Mouse (Mus musculus) embryonic facial prominence, embryonic 15.5 days (tissue): Measurements from ENCODE around the gene Tshz2. TPM values are rescaled to one million over a fixed set of nuclear protein-coding genes. Genes with fewer than 3 reads are reported as not detected.

Experiments used
- ATAC-seq: fragments of 200-750 bp; cut with Nextera tagmentation; 2 replicates; pipeline ENCODE4 v1.8.0; 2017; ENCODE audit warnings: low read depth, moderate TSS enrichment; ENCODE audit not compliant: insufficient number of reproducible peaks, low FRiP score, low TSS enrichment
- H3K27ac ChIP-seq: fragments of 300-500 bp; sonication (generic); replicated peaks from 2 replicates; pipeline ENCODE4 v1.5.1; 2015; ENCODE audit warnings: mild to moderate bottlenecking, inconsistent platforms
- H3K27me3 ChIP-seq: fragments of 300-500 bp; sonication (generic); 2 replicates; pipeline ENCODE4 v1.6.1; 2015; ENCODE audit warnings: inconsistent platforms
- H3K36me3 ChIP-seq: fragments of 300-500 bp; sonication (generic); 2 replicates; pipeline ENCODE4 v1.6.1; 2015; ENCODE audit warnings: mild to moderate bottlenecking, inconsistent platforms
- H3K4me1 ChIP-seq: fragments of 300-500 bp; sonication (generic); 2 replicates; pipeline ENCODE4 v1.6.1; 2015; ENCODE audit warnings: inconsistent platforms
- H3K4me2 ChIP-seq: fragments of 300-500 bp; sonication (generic); replicated peaks from 2 replicates; pipeline ENCODE4 v1.6.1; 2015; ENCODE audit warnings: mild to moderate bottlenecking, inconsistent platforms
- H3K4me3 ChIP-seq: fragments of 300-500 bp; sonication (generic); replicated peaks from 2 replicates; pipeline ENCODE4 v1.5.1; 2015; ENCODE audit warnings: mild to moderate bottlenecking, inconsistent platforms
- H3K9ac ChIP-seq: fragments of 300-500 bp; sonication (generic); 2 replicates; pipeline ENCODE4 v1.6.1; 2015; ENCODE audit warnings: inconsistent platforms
- H3K9me3 ChIP-seq: fragments of 300-500 bp; sonication (generic); replicated peaks from 2 replicates; pipeline ENCODE4 v1.6.1; 2016; ENCODE audit warnings: inconsistent platforms
- WGBS: fragments of 180-500 bp; shearing (Covaris S2); methylation state at CpG from one replicate; pipeline ENCODE4 v1.1.7; 2015; 5-methylcytosine and 5-hydroxymethylcytosine counted together
- polyA plus RNA-seq: library from polyadenylated mRNA; unstranded; fragments of >200 nt; fragmentation: Nextera tagmentation; extraction: Ambion mirVana; gene quantifications from 2 replicates; pipeline ENCODE4 v1.2.1, GENCODE M21; 2015

Tshz2 gene
- polyA plus RNA-seq, 1 experiment from 2014 or later: 10.5 TPM

- no peak for ATAC-seq
- 64% methylated on average over 13 of the region's 13 CpGs for WGBS
These were observed 404.5 kb downstream of the Tshz2 start for GRCm38 (mm10) chr2:170037346-170037745.

GRCm38 (mm10) chr2:170039772-170040171 lies 407.0 kb downstream of the Tshz2 start:
- H3K4me3 ChIP-seq: no peak overlapping the region
- no peak overlapping the region; the same call in 1 of the 2 replicates for H3K27ac ChIP-seq
- WGBS: 62% methylated on average over 14 of the region's 14 CpGs
- H3K9me3 ChIP-seq: no peaks in the 10 kb centered on the region
- peaks cover 26% of the 10 kb centered on the region for H3K4me1 ChIP-seq
- ATAC-seq: no peak
- no peak overlapping the region for H3K9ac ChIP-seq
- no peak overlapping the region for H3K4me2 ChIP-seq
- no peaks in the 10 kb centered on the region for H3K27me3 ChIP-seq
- H3K36me3 ChIP-seq: no peaks in the 10 kb centered on the region

More at GRCm38 (mm10) chr2:170037346-170037745, 404.5 kb downstream of the Tshz2 start:
- H3K4me1 ChIP-seq: peaks cover 34% of the 10 kb centered on the region
- no peak overlapping the region for H3K9ac ChIP-seq
- no peaks in the 10 kb centered on the region for H3K36me3 ChIP-seq
- no peak overlapping the region for H3K4me2 ChIP-seq
- no peaks in the 10 kb centered on the region for H3K27me3 ChIP-seq
- H3K27ac ChIP-seq: no peak overlapping the region
- H3K9me3 ChIP-seq: no peaks in the 10 kb centered on the region
- no peak overlapping the region for H3K4me3 ChIP-seq

GRCm38 (mm10) chr2:170041101-170041500 lies 408.3 kb downstream of the Tshz2 start:
- Histone ChIP-seq H3K36me3 (no peaks in the 10 kb centered on the region), H3K27ac (no peak overlapping the region), H3K4me1 (peaks cover 26% of the 10 kb centered on the region), H3K9ac (no peak overlapping the region), H3K4me3 (no peak overlapping the region), H3K27me3 (no peaks in the 10 kb centered on the region), H3K9me3 (no peaks in the 10 kb centered on the region), H3K4me2 (no peak overlapping the region; the same call in 1 of the 2 replicates)
- WGBS: 35% methylated on average over 9 of the region's 9 CpGs
- ATAC-seq: peak; percentile 69

GRCm38 (mm10) chr2:170042471-170043213 lies 409.8 kb downstream of the Tshz2 start:
- Histone ChIP-seq H3K27ac (no peak overlapping the region), H3K27me3 (no peaks in the 10 kb centered on the region), H3K9me3 (no peaks in the 10 kb centered on the region), H3K9ac (no peak overlapping the region), H3K36me3 (no peaks in the 10 kb centered on the region), H3K4me3 (no peak overlapping the region), H3K4me1 (peaks cover 26% of the 10 kb centered on the region), H3K4me2 (no peak overlapping the region)
- 79% methylated on average over 12 of the region's 12 CpGs for WGBS
- no peak for ATAC-seq

GRCm38 (mm10) chr2:170043290-170043689 lies 410.5 kb downstream of the Tshz2 start:
- H3K4me2 ChIP-seq: no peak overlapping the region
- no peak overlapping the region for H3K4me3 ChIP-seq
- ATAC-seq: no peak

GRCm38 (mm10) chr2:170045896-170046295 lies 413.1 kb downstream of the Tshz2 start:
- Histone ChIP-seq H3K9ac (no peak overlapping the region), H3K36me3 (no peaks in the 10 kb centered on the region), H3K27me3 (no peaks in the 10 kb centered on the region), H3K4me2 (no peak overlapping the region), H3K27ac (no peak overlapping the region), H3K9me3 (no peaks in the 10 kb centered on the region), H3K4me1 (peaks cover 16% of the 10 kb centered on the region), H3K4me3 (no peak overlapping the region)
- ATAC-seq: no peak
- WGBS: 83% methylated on average over 11 of the region's 11 CpGs

More at GRCm38 (mm10) chr2:170043290-170043689, 410.5 kb downstream of the Tshz2 start:
- peaks cover 26% of the 10 kb centered on the region for H3K4me1 ChIP-seq
- H3K9me3 ChIP-seq: no peaks in the 10 kb centered on the region
- WGBS: 88% methylated on average over 8 of the region's 10 CpGs
- no peaks in the 10 kb centered on the region for H3K27me3 ChIP-seq
- H3K27ac ChIP-seq: no peak overlapping the region
- no peak overlapping the region for H3K9ac ChIP-seq
- H3K36me3 ChIP-seq: no peaks in the 10 kb centered on the region

- H3K27ac ChIP-seq: no peak overlapping the region
- H3K9me3 ChIP-seq: no peaks in the 10 kb centered on the region
- peaks cover 10% of the 10 kb centered on the region; the same call in 1 of the 2 replicates for H3K4me1 ChIP-seq
- no peak overlapping the region for H3K4me3 ChIP-seq
- H3K27me3 ChIP-seq: no peaks in the 10 kb centered on the region
- H3K9ac ChIP-seq: no peak overlapping the region
- 63% methylated on average over 9 of the region's 9 CpGs for whole genome bisulfite sequencing
- ATAC-seq: no peak
- no peak overlapping the region for H3K4me2 ChIP-seq
- H3K36me3 ChIP-seq: no peaks in the 10 kb centered on the region
These were observed 413.7 kb downstream of the Tshz2 start for GRCm38 (mm10) chr2:170046371-170047145.

- no peak overlapping the region for H3K9ac ChIP-seq
- H3K27me3 ChIP-seq: no peaks in the 10 kb centered on the region
- no peaks in the 10 kb centered on the region for H3K9me3 ChIP-seq
- H3K27ac ChIP-seq: no peak overlapping the region
- no peak overlapping the region for H3K4me3 ChIP-seq
- H3K36me3 ChIP-seq: no peaks in the 10 kb centered on the region
- H3K4me1 ChIP-seq: no peaks in the 10 kb centered on the region
- WGBS: 89% methylated on average over 1 of the region's 1 CpGs
- no peak for ATAC-seq
- no peak overlapping the region for H3K4me2 ChIP-seq
These were observed 416.0 kb downstream of the Tshz2 start for GRCm38 (mm10) chr2:170048831-170049230.

- WGBS: 42% methylated on average over 5 of the region's 5 CpGs
- Histone ChIP-seq H3K9me3 (no peaks in the 10 kb centered on the region), H3K4me2 (no peak overlapping the region), H3K27me3 (no peaks in the 10 kb centered on the region), H3K27ac (no peak overlapping the region), H3K36me3 (no peaks in the 10 kb centered on the region), H3K4me1 (no peaks in the 10 kb centered on the region), H3K4me3 (no peak overlapping the region), H3K9ac (no peak overlapping the region)
- ATAC-seq: no peak
These were observed 417.8 kb downstream of the Tshz2 start for GRCm38 (mm10) chr2:170050651-170051050.

GRCm38 (mm10) chr2:170051441-170051840 lies 418.6 kb downstream of the Tshz2 start:
- WGBS: 89% methylated on average over 6 of the region's 6 CpGs
- Histone ChIP-seq H3K4me2 (no peak overlapping the region), H3K9ac (no peak overlapping the region), H3K36me3 (no peaks in the 10 kb centered on the region), H3K4me1 (no peaks in the 10 kb centered on the region), H3K4me3 (no peak overlapping the region), H3K27ac (no peak overlapping the region), H3K9me3 (no peaks in the 10 kb centered on the region), H3K27me3 (no peaks in the 10 kb centered on the region)
- ATAC-seq: no peak

GRCm38 (mm10) chr2:170054943-170055342 lies 422.1 kb downstream of the Tshz2 start:
- WGBS: 81% methylated on average over 12 of the region's 12 CpGs

More at GRCm38 (mm10) chr2:170054943-170055342, 422.1 kb downstream of the Tshz2 start:
- no peak overlapping the region for H3K4me2 ChIP-seq
- H3K9ac ChIP-seq: no peak overlapping the region
- H3K4me1 ChIP-seq: no peaks in the 10 kb centered on the region
- no peak overlapping the region for H3K27ac ChIP-seq
- no peak for ATAC-seq
- H3K9me3 ChIP-seq: no peaks in the 10 kb centered on the region
- no peaks in the 10 kb centered on the region for H3K27me3 ChIP-seq
- no peak overlapping the region for H3K4me3 ChIP-seq
- H3K36me3 ChIP-seq: no peaks in the 10 kb centered on the region
